Mouse (Mus musculus) urinary bladder, adult 2 months (tissue): ENCODE measurements around the gene Akp3. TPM values are rescaled to one million over a fixed set of nuclear protein-coding genes. Genes with fewer than 3 reads are reported as not detected.

ENCODE experiments used
- DNase-seq: peaks from one replicate; pipeline ENCODE4 v3.0.0; 2022; ENCODE audit warnings: low spot score
- polyA plus RNA-seq: library from polyadenylated mRNA; depleted of rRNA; stranded (reverse); fragments of >200 nt; gene quantifications from 2 replicates; pipeline ENCODE4 v1.2.3, GENCODE M21; 2012; rRNA removed

Akp3 gene
- polyA plus RNA-seq: 0.04 TPM in 1 of 2 replicates, not detected in the other

- DNase-seq: no peak
Measured at GRCm38 (mm10) chr1:87124673-87125072, at the start of gene Akp3. Gene Akp3 (plus strand): TSS chr1:87124973.

- DNase-seq: no peak
Measured at GRCm38 (mm10) chr1:87086196-87086595, 38.6 kb upstream of the Akp3 start.

- DNase-seq: no peak
Measured at GRCm38 (mm10) chr1:87086964-87087363, 37.8 kb upstream of the Akp3 start.

- DNase-seq: no peak
Measured at GRCm38 (mm10) chr1:87089251-87089650, 35.5 kb upstream of the Akp3 start.

- no peak for DNase-seq
Measured at GRCm38 (mm10) chr1:87089828-87090227, 34.9 kb upstream of the Akp3 start, which contains the start of gene Alppl2. Gene Alppl2 (minus strand): TSS chr1:87089928.

- no peak for DNase-seq
Measured at GRCm38 (mm10) chr1:87095642-87096041, 29.1 kb upstream of the Akp3 start.

- DNase-seq: peak; percentile 45
Measured at GRCm38 (mm10) chr1:87098358-87098975, 26.3 kb upstream of the Akp3 start.

GRCm38 (mm10) chr1:87101411-87101810 lies 23.4 kb upstream of the Akp3 start, which contains the start of gene Alpi:
Gene Alpi (minus strand): TSS chr1:87101606.
- no peak for DNase-seq

- no peak for DNase-seq
Measured at GRCm38 (mm10) chr1:87102114-87102513, 22.7 kb upstream of the Akp3 start.

- DNase-seq: no peak
Measured at GRCm38 (mm10) chr1:87103936-87104335, 20.8 kb upstream of the Akp3 start.

GRCm38 (mm10) chr1:87106536-87106935 lies 18.2 kb upstream of the Akp3 start:
- no peak for DNase-seq

GRCm38 (mm10) chr1:87108564-87108963 lies 16.2 kb upstream of the Akp3 start:
- no peak for DNase-seq

GRCm38 (mm10) chr1:87111719-87112354 lies 12.9 kb upstream of the Akp3 start:
- no peak for DNase-seq

GRCm38 (mm10) chr1:87114784-87115183 lies 10.0 kb upstream of the Akp3 start:
- DNase-seq: no peak

GRCm38 (mm10) chr1:87127206-87128030 lies 2.6 kb downstream of the Akp3 start:
- no peak for DNase-seq

- DNase-seq: no peak
Measured at GRCm38 (mm10) chr1:87131803-87132202, 7.0 kb downstream of the Akp3 start.

- no peak for DNase-seq
Measured at GRCm38 (mm10) chr1:87141550-87141949, 16.8 kb downstream of the Akp3 start.

GRCm38 (mm10) chr1:87142456-87142855 lies 17.7 kb downstream of the Akp3 start:
- no peak for DNase-seq

- DNase-seq: no peak
Measured at GRCm38 (mm10) chr1:87143141-87143540, 18.4 kb downstream of the Akp3 start.

GRCm38 (mm10) chr1:87149422-87149821 lies 24.6 kb downstream of the Akp3 start:
- DNase-seq: no peak

GRCm38 (mm10) chr1:87151286-87151685 lies 26.5 kb downstream of the Akp3 start:
- DNase-seq: no peak

GRCm38 (mm10) chr1:87153776-87154500 lies 29.2 kb downstream of the Akp3 start:
- no peak for DNase-seq
